Mouse (Mus musculus): ENCODE measurements at regions not wholly inside any gene's neighbourhood (a gene's known extent, or its start where the extent isn't known, plus 50 kb on each side); places are given as distances from the start of the nearest gene placed in this dataset.
A peak's percentile ranks its signal among the peaks of the same experiment; 100 is the strongest.

GRCm38 (mm10) chr1:125149817-125150216 is 285.7 kb downstream of the Actr3 start:
- DNase-seq, result no peak

- no peak for DNase-seq
Observed at GRCm38 (mm10) chr1:125123861-125124260, 311.7 kb downstream of the Actr3 start.

GRCm38 (mm10) chr1:125100596-125100995 is 334.9 kb downstream of the Actr3 start:
- no peak for DNase-seq

GRCm38 (mm10) chr1:125084906-125085305 is 350.6 kb downstream of the Actr3 start:
- DNase-seq, result no peak

GRCm38 (mm10) chr1:125039572-125040326 is 395.8 kb downstream of the Actr3 start:
- DNase-seq, result no peak

GRCm38 (mm10) chr1:125013301-125013700 is 422.2 kb downstream of the Actr3 start:
- no peak for DNase-seq

- no peak for DNase-seq
Observed at GRCm38 (mm10) chr1:125011893-125012292, 423.6 kb downstream of the Actr3 start.

- no peak for DNase-seq
Observed at GRCm38 (mm10) chr1:124997577-124997976, 437.9 kb downstream of the Actr3 start.

- DNase-seq, result no peak
Observed at GRCm38 (mm10) chr1:124950849-124951248, 484.7 kb downstream of the Actr3 start.

GRCm38 (mm10) chr1:124904373-124904772 is 531.2 kb downstream of the Actr3 start:
- no peak for DNase-seq

- no peak for DNase-seq
Observed at GRCm38 (mm10) chr1:124871148-124871547, 564.4 kb downstream of the Actr3 start.

GRCm38 (mm10) chr1:124866248-124866647 is 569.3 kb downstream of the Actr3 start:
- DNase-seq, result no peak

GRCm38 (mm10) chr1:124845681-124846080 is 589.8 kb downstream of the Actr3 start:
- no peak for DNase-seq

- no peak for DNase-seq
Observed at GRCm38 (mm10) chr1:124825717-124826116, 609.8 kb downstream of the Actr3 start.

GRCm38 (mm10) chr1:124793026-124793425 is 642.5 kb downstream of the Actr3 start:
- no peak for DNase-seq

GRCm38 (mm10) chr1:124790646-124791045 is 644.9 kb downstream of the Actr3 start:
- DNase-seq, result no peak

- DNase-seq, result no peak
Observed at GRCm38 (mm10) chr1:124790130-124790529, 645.4 kb downstream of the Actr3 start.

- no peak for DNase-seq
Observed at GRCm38 (mm10) chr1:124783066-124783465, 652.5 kb downstream of the Actr3 start.

GRCm38 (mm10) chr1:124777685-124778084 is 657.8 kb downstream of the Actr3 start:
- DNase-seq, result no peak

GRCm38 (mm10) chr1:124756721-124757120 is 678.8 kb downstream of the Actr3 start:
- DNase-seq, result no peak

GRCm38 (mm10) chr1:124739777-124740176 is 694.4 kb upstream of the Dpp10 start:
- no peak for DNase-seq

- DNase-seq, result no peak
Observed at GRCm38 (mm10) chr1:124730364-124730763, 685.0 kb upstream of the Dpp10 start.

- DNase-seq, result peak in 1 of 2 experiments; percentile 2
Observed at GRCm38 (mm10) chr1:124718065-124718464, 672.7 kb upstream of the Dpp10 start.

- no peak for DNase-seq
Observed at GRCm38 (mm10) chr1:124706246-124706645, 660.9 kb upstream of the Dpp10 start.

GRCm38 (mm10) chr1:124674420-124674819 is 629.1 kb upstream of the Dpp10 start:
- no peak for DNase-seq
